Mouse (Mus musculus): ENCODE measurements around the gene Top2b.
A peak's percentile ranks its signal among the peaks of the same experiment; 100 is the strongest.

Gene Top2b

GRCm38 (mm10) chr14:16427569-16427968, 62.6 kb downstream of the Top2b start:
- DNase-seq (ENCODE audit: low spot score), result no peak

- DNase-seq (ENCODE audit: low spot score), result no peak
Measured at GRCm38 (mm10) chr14:16431941-16432499, 67.0 kb downstream of the Top2b start.

GRCm38 (mm10) chr14:16432550-16432949, 67.6 kb downstream of the Top2b start:
- no peak for DNase-seq (ENCODE audit: low spot score)

GRCm38 (mm10) chr14:16433206-16433605, 68.2 kb downstream of the Top2b start:
- no peak for DNase-seq (ENCODE audit: low spot score)

GRCm38 (mm10) chr14:16434396-16435171, 69.6 kb downstream of the Top2b start:
- DNase-seq (ENCODE audit: low spot score), result peak; percentile 51

- DNase-seq (ENCODE audit: low spot score), result no peak
Measured at GRCm38 (mm10) chr14:16437386-16437785, 72.4 kb downstream of the Top2b start.

GRCm38 (mm10) chr14:16439385-16440126, 74.6 kb downstream of the Top2b start:
- DNase-seq (ENCODE audit: low spot score), result no peak

GRCm38 (mm10) chr14:16444859-16445258, 79.9 kb downstream of the Top2b start:
- no peak for DNase-seq (ENCODE audit: low spot score)

- DNase-seq (ENCODE audit: low spot score), result peak; percentile 42
Measured at GRCm38 (mm10) chr14:16447587-16447986, 82.6 kb downstream of the Top2b start.

GRCm38 (mm10) chr14:16448269-16448987, 83.4 kb downstream of the Top2b start:
- peak; percentile 26 for DNase-seq (ENCODE audit: low spot score)

GRCm38 (mm10) chr14:16478606-16479323, 113.8 kb downstream of the Top2b start:
- no peak for DNase-seq (ENCODE audit: low spot score)

GRCm38 (mm10) chr14:16479521-16479920, 114.5 kb downstream of the Top2b start:
- DNase-seq (ENCODE audit: low spot score), result no peak

- no peak for DNase-seq (ENCODE audit: low spot score)
Measured at GRCm38 (mm10) chr14:16480621-16481020, 115.6 kb downstream of the Top2b start.

- DNase-seq (ENCODE audit: low spot score), result no peak
Measured at GRCm38 (mm10) chr14:16483656-16484380, 118.8 kb downstream of the Top2b start.

Measured in c-Kit-positive CD71-positive TER-119-positive erythroid progenitor cells, embryonic 14.5 days (primary cell).